Mouse (Mus musculus) retina, postnatal 1 day (tissue): ENCODE data around the gene Efemp2.

Source experiments
- DNase-seq: peaks from one replicate; pipeline ENCODE4 v3.0.0-alpha.2; 2012

Gene Efemp2

GRCm38 (mm10) chr19:5473720-5474119, at the start of gene Efemp2:
Gene Efemp2 (plus strand): TSS chr19:5473954.
- peak; percentile 94 for DNase-seq

DNA sequence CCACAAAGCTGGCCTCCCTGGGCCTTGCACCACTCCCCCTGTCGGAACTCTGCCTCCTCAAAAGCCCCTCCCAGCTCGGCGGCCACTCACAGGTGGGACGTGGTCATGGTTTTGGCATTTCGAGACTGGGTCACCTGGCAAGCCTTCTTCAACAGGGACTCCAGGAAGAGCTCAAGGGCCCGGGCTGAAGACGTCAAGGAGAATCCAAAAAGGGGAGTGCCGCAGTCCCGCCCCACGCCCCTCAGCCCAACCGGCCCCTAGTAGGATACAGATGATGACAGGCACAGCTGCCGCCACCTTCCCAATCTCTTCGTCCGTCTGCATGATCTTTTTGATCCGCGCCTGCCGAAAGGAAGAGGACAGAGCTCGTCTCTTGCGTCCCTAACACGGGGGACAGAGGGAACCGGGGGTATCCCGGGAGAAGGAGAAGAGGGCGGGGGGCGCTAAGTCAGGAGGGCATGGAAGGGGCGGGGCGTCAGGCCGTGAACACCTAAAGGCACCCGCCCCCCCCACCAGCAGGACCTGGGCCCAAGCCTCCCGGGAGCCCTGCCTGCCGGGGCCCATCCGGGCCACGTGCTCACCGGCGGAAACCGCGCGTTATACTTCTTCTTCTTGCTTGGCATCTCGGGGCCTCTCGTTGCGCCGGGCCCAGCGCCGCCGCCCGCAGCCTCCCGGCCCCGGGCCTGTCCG, 49.5 kb upstream of the Efemp2 start:
- DNase-seq: peak; percentile 80

- peak; percentile 98 for DNase-seq
Observed at GRCm38 (mm10) chr19:5424782-5425741, 48.7 kb upstream of the Efemp2 start, which contains the start of the genes Drap1 and AI837181. Gene Drap1 (minus strand): TSS chr19:5424979. Gene AI837181 (plus strand): TSS chr19:5425144.

DNA sequence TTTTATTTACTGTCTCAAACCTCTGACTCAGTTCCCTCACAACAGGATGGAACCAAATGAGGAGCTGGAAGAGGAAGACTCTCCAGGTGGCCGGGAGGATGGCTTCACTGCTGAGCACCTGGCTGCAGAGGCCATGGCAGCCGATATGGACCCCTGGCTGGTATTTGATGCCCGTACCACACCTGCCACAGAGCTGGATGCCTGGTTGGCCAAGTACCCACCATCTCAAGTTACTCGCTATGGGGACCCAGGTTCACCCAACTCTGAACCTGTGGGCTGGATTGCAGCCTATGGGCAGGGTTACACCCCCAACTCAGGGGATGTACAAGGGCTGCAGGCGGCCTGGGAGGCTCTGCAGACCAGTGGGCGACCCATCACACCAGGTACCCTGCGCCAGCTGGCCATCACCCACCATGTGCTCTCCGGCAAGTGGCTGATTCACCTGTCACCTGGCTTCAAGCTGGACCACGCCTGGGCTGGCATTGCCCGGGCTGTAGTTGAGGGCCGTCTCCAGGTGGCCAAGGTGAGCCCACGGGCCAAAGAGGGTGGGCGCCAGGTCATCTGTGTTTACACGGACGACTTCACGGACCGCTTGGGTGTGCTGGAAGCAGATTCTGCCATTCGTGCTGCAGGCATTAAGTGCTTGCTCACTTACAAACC, 47.7 kb upstream of the Efemp2 start:
- no peak for DNase-seq

GRCm38 (mm10) chr19:5426640-5427290, 47.0 kb upstream of the Efemp2 start:
- no peak for DNase-seq

DNA sequence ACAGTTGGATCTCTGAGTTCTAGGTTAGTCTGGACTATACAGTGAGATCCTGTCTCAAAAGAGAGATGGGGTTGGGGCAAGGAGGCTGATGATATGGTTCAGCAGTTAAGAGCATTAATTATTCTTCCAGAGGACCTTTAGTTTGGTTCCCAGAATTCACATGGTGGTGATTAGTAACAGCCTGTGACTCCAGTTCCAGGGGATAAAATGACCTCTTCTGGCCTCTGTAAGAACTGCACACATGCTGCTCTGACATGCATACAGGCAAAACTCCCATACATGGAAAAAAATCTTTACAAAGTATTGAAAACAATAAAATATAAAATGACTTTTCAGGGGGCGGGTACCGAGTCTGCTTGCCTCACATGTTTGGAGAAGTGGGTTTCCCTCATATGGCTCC, 45.7 kb upstream of the Efemp2 start:
- peak; percentile 72 for DNase-seq

DNA sequence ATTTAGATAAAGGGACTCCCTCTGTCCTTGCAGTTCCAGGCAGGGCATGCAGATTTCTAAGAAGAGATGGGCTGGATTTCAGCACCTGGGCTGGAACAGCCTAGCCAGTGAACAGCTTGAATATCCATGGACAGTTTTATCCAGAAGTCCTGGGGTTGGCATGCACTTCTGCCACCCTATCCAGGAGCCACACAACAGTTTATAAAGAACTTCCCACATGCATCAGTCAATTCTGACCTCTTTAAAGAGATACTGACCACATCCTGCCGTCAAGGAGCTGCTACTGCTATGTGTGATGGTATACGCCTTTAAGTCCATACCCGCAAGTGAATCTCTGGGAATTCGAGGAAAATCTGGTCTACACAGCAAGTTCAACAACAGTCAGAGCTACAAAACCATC, 44.5 kb upstream of the Efemp2 start:
- no peak for DNase-seq

GRCm38 (mm10) chr19:5429806-5430205, 43.9 kb upstream of the Efemp2 start:
- no peak for DNase-seq

DNA sequence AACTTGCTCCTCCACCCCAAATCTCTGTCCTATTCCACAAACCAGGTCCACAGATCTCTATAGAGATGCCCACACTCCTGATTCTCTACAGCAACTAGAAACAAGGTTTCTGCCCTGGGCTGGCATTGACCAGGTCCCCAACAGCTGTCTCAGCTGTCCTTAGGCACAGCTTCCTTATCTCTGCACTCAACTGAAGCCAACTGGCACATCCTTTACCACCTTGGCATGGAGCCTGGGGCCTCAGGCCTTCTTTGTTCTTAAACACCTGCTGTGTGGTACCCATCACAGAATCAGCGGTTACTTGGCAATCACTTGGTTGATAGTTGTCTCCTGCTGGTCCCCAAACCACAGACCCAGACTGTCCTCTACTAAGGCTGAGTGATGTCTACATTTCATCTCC, 43.3 kb upstream of the Efemp2 start:
- no peak for DNase-seq

- no peak for DNase-seq
Observed at GRCm38 (mm10) chr19:5431911-5432464, 41.8 kb upstream of the Efemp2 start.

- peak; percentile 63 for DNase-seq
Observed at GRCm38 (mm10) chr19:5432992-5433852, 40.5 kb upstream of the Efemp2 start.

DNA sequence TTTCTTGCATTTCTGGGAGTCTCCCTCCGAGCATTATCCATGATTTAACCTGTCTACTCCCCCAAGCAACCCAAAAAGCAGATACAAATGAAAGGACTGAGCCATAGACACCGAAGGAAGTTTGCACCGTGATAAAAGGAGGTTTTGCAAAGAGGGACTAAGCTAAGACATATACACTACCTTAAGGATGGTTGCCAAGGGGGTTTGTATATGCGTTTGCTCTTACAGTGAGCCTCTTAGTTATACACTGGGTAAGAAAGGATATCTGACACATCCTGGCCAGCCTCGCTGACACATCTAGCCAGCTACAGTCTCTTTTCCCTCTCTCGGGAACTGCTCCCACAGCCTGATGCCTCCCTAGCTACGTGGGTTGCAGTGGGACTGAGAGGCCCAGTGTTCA, 39.8 kb upstream of the Efemp2 start:
- DNase-seq: no peak

GRCm38 (mm10) chr19:5444371-5444908, 29.3 kb upstream of the Efemp2 start:
- DNase-seq: no peak

DNA sequence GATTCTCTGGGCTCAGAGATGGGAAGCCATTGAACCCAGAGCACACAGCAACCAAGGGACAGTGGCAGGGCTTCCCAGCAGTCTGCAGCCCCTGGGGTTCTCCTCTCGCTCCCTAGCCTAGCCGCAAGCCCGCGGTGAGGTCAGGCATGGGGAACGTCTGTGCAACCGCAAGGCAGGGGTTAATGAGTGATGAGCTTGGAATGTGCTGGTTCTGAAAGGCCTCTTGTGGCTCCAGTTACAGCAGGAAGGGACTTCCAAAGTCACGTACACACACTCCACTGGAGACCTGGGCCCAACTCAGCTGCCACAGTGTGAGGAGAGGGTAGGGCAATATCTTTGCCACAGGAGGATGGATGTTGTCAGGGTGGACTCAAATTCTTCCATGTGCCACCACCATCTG, 28.8 kb upstream of the Efemp2 start:
- no peak for DNase-seq

DNA sequence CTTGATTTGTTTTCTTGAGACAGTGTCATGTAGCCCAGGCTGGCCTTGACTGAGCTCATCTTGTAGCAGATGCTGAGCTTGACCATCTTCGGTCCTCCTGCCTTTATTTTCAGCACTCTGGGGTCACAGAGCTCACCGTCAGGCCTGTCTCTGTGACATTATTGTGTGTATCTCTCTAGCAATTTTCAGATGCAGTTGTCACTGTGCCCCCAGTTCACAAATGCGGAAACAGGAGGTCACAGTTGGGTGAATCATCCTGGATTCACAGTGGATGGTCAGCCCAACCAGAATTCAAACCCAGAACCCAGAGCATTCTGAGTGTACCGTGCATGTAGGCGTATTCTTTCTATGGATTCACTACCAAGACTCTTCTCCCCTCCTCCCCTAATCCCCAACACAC, 28.0 kb upstream of the Efemp2 start:
- DNase-seq: no peak

DNA sequence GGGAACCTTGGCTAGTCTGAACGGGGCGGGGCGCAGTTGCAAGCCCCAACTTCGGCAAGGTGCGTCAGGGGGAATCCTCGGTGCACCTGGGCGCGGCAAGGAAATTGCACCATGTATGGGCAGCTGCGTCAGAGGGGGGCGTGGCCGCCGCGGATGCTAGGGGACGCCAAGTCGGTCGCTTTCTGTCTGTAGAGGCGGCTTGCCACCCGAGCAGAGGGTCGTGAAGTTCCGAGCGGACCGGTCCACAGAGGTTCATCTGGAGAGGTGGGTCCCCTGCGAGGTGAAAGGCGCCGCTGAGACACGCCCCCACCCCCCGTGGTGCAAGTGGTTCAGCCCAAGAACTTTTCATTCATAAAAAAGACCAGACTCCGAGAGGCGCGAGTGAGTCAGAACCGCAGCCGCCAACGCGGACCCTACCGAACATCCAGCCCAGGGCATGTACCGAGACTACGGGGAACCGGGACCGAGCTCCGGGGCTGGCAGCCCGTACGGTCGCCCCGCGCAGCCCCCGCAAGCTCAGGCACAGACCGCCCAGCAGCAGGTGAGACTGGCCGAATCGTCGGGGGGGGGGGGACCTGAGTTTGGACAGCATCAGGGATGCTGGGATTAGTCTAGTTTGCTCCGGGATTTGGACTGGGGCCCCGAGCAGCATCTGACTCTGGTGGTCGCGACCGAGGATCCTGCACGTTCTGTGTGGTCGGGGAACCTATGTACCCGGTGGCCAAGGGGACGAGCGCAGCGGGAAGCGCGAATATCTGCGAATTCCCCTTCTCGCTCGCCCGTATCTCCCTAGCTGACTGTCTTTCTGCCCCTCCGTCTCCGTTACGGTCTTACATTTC, 26.0 kb upstream of the Efemp2 start, which contains the start of gene Fosl1:
Gene Fosl1 (plus strand): TSS at position 33 of the 839 bp plus-strand sequence.
- DNase-seq: peak; percentile 70

DNA sequence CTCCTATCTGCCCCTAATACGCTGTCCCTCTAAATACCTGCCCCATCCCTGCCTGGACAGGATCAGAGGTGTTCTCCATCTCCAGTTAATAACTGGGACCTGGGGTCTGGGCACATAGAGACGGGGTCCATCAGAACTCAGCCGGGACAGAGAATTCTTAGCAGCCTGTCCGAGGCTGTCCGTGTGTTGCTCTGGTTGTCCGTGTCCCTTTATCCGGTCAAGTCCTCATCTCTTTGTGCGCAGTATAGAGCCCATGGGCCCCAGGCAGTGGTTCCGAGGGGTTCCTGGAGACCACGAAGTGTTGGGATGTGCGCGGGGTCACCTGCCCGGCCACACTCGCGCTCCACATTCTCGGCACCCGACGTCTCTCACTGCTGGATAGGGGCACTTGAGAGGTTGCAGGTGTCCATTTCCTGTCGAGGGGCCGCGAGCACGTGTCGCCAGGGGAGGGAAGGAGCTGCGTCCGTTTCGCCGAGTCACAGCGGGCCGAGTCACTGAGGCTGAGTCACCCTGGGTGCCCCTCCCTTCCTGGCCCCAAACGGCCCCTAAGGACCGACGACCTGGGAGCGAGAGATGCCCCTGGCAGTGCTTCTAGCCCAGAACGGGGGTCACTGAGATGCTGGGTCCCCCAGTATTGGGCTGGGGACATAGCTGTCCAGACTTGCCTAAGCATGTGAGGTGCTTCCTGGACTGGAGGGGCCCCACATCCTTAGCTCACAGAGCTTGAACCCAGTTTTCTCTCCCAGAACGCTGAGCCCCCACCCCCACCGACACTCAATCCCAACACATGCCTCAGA, 25.2 kb upstream of the Efemp2 start:
- DNase-seq: peak; percentile 27

GRCm38 (mm10) chr19:5449673-5450072, 24.1 kb upstream of the Efemp2 start:
- DNase-seq: no peak

DNA sequence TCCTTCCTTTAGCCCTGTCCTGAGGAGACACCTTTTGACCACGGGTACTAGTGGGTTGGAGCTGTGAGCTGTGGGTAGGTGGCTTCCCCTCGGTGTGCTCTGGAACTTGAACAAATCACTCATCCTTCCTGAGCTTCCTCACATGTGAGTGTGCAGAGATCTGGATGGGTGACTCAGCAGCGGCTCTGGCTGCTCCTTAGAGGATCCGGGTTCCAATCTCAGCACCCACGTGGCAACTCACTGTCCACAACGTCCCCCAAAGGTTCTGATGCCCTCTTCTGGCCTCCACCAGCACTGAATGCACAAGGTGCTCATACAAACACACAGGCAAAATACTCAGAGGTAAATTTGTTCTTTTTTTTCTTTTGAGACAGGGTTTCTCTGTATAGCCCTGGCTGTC, 22.0 kb upstream of the Efemp2 start:
- no peak for DNase-seq
